Mouse (Mus musculus): ENCODE data around the gene Pars2. TPM values are rescaled to one million over a fixed set of nuclear protein-coding genes. Genes with fewer than 3 reads are reported as not detected.

Pars2 gene
- polyA plus RNA-seq, 1 experiment from 2014 or later: 14.3 TPM

- no peaks in the 10 kb centered on the region for H3K4me1 ChIP-seq (ENCODE audit: insufficient read depth)
- WGBS: 67% methylated on average over 10 of the region's 10 CpGs
- no peak overlapping the region for H3K4me2 ChIP-seq
- no peak overlapping the region for H3K9ac ChIP-seq
- DNase-seq (no peak), ATAC-seq (ENCODE audit: insufficient read depth) (no peak)
- no peak for TF ChIP-seq CTCF (IDR thresholded peaks at IDR 0.05; ENCODE audit: low read depth)
- H3K9me3 ChIP-seq (ENCODE audit: low read depth, low read length): no peaks in the 10 kb centered on the region
- no peak overlapping the region for H3K27ac ChIP-seq (ENCODE audit: low read depth)
- H3K4me3 ChIP-seq (ENCODE audit: low read depth, low read length): no peak overlapping the region
- H3K36me3 ChIP-seq (ENCODE audit: insufficient read depth): no peaks in the 10 kb centered on the region
- peaks cover 41% of the 10 kb centered on the region for H3K27me3 ChIP-seq (ENCODE audit: insufficient read depth, low read length)
Observed at GRCm38 (mm10) chr4:106624271-106624670, 26.6 kb upstream of the Pars2 start.

- DNase-seq: no peak
- Histone ChIP-seq H3K9ac (no peak overlapping the region), H3K9me3 (ENCODE audit: low read depth, low read length) (no peaks in the 10 kb centered on the region), H3K27ac (ENCODE audit: low read depth) (no peak overlapping the region), H3K4me1 (ENCODE audit: insufficient read depth) (0 out of 2 replicates have a peak, but pooled peaks cover 3% of the 10 kb centered on the region), H3K27me3 (ENCODE audit: insufficient read depth, low read length) (peaks cover 27% of the 10 kb centered on the region), H3K4me2 (no peak overlapping the region), H3K36me3 (ENCODE audit: insufficient read depth) (no peaks in the 10 kb centered on the region), H3K4me3 (ENCODE audit: low read depth, low read length) (no peak overlapping the region)
- no peak for TF ChIP-seq CTCF (IDR thresholded peaks at IDR 0.05; ENCODE audit: low read depth)
- 75% methylated on average over 5 of the region's 5 CpGs for WGBS
- ATAC-seq (ENCODE audit: insufficient read depth): no peak
Observed at GRCm38 (mm10) chr4:106627809-106628208, 23.1 kb upstream of the Pars2 start.

GRCm38 (mm10) chr4:106628650-106629360 lies 22.1 kb upstream of the Pars2 start:
- H3K4me3 ChIP-seq (ENCODE audit: low read depth, low read length): no peak overlapping the region
- 0 out of 2 replicates have a peak, but pooled peaks cover 3% of the 10 kb centered on the region for H3K4me1 ChIP-seq (ENCODE audit: insufficient read depth)
- no peaks in the 10 kb centered on the region for H3K36me3 ChIP-seq (ENCODE audit: insufficient read depth)
- H3K9ac ChIP-seq: no peak overlapping the region
- ATAC-seq (ENCODE audit: insufficient read depth) (no peak), DNase-seq (peak; percentile 30)
- H3K27ac ChIP-seq (ENCODE audit: low read depth): no peak overlapping the region
- 21% methylated on average over 9 of the region's 9 CpGs for WGBS
- H3K4me2 ChIP-seq: no peak overlapping the region
- peaks cover 17% of the 10 kb centered on the region for H3K27me3 ChIP-seq (ENCODE audit: insufficient read depth, low read length)
- TF ChIP-seq CTCF (IDR thresholded peaks at IDR 0.05; ENCODE audit: low read depth): no peak
- no peaks in the 10 kb centered on the region for H3K9me3 ChIP-seq (ENCODE audit: low read depth, low read length)

GRCm38 (mm10) chr4:106629374-106629773 lies 21.5 kb upstream of the Pars2 start:
- 62% methylated on average over 5 of the region's 5 CpGs for WGBS
- Histone ChIP-seq H3K9ac (no peak overlapping the region), H3K36me3 (ENCODE audit: insufficient read depth) (no peaks in the 10 kb centered on the region), H3K27me3 (ENCODE audit: insufficient read depth, low read length) (peaks cover 11% of the 10 kb centered on the region; the same call in 1 of the 2 replicates), H3K4me3 (ENCODE audit: low read depth, low read length) (no peak overlapping the region), H3K4me2 (no peak overlapping the region), H3K9me3 (ENCODE audit: low read depth, low read length) (no peaks in the 10 kb centered on the region), H3K27ac (ENCODE audit: low read depth) (no peak overlapping the region), H3K4me1 (ENCODE audit: insufficient read depth) (0 out of 2 replicates have a peak, but pooled peaks cover 3% of the 10 kb centered on the region)
- TF ChIP-seq CTCF (IDR thresholded peaks at IDR 0.05; ENCODE audit: low read depth): no peak
- DNase-seq (no peak), ATAC-seq (ENCODE audit: insufficient read depth) (no peak)

- ATAC-seq (ENCODE audit: insufficient read depth): peak; percentile 39; the same call in 1 of the 2 replicates
- peak; percentile 90 for TF ChIP-seq CTCF (IDR thresholded peaks at IDR 0.05; ENCODE audit: low read depth)
- H3K4me3 ChIP-seq (ENCODE audit: low read depth, low read length): no peak overlapping the region
- H3K4me2 ChIP-seq: no peak overlapping the region
- H3K27me3 ChIP-seq (ENCODE audit: insufficient read depth, low read length): peaks cover 7% of the 10 kb centered on the region; the same call in 1 of the 2 replicates
- H3K4me1 ChIP-seq (ENCODE audit: insufficient read depth): 0 out of 2 replicates have a peak, but pooled peaks cover 3% of the 10 kb centered on the region
- H3K9ac ChIP-seq: no peak overlapping the region
- H3K36me3 ChIP-seq (ENCODE audit: insufficient read depth): no peaks in the 10 kb centered on the region
- no peak overlapping the region for H3K27ac ChIP-seq (ENCODE audit: low read depth)
- peak; percentile 90 for DNase-seq
- no peaks in the 10 kb centered on the region for H3K9me3 ChIP-seq (ENCODE audit: low read depth, low read length)
- WGBS: 18% methylated on average over 14 of the region's 14 CpGs
Observed at GRCm38 (mm10) chr4:106630333-106631220, 20.3 kb upstream of the Pars2 start.

- no peak overlapping the region for H3K9ac ChIP-seq
- H3K4me2 ChIP-seq: no peak overlapping the region
- WGBS: 23% methylated on average over 1 of the region's 3 CpGs
- no peaks in the 10 kb centered on the region for H3K9me3 ChIP-seq (ENCODE audit: low read depth, low read length)
- DNase-seq: peak; percentile 78
- H3K27ac ChIP-seq (ENCODE audit: low read depth): peak overlapping the region; percentile 65
- ATAC-seq (ENCODE audit: insufficient read depth): peak; percentile 72; the same call in 1 of the 2 replicates
- 0 out of 2 replicates have a peak, but pooled peaks cover 3% of the 10 kb centered on the region for H3K4me1 ChIP-seq (ENCODE audit: insufficient read depth)
- no peak overlapping the region for H3K4me3 ChIP-seq (ENCODE audit: low read depth, low read length)
- H3K36me3 ChIP-seq (ENCODE audit: insufficient read depth): no peaks in the 10 kb centered on the region
- no peak for TF ChIP-seq CTCF (IDR thresholded peaks at IDR 0.05; ENCODE audit: low read depth)
- H3K27me3 ChIP-seq (ENCODE audit: insufficient read depth, low read length): no peaks in the 10 kb centered on the region; the same call in 1 of the 2 replicates
Observed at GRCm38 (mm10) chr4:106632313-106632712, 18.6 kb upstream of the Pars2 start.

Data from lung, embryonic 14.5 days (tissue).